In genomic region chr11:117678740-117679139, GRCm38 (mm10) we compare ENCODE assay signal across 8 mouse cellular contexts.
DNase-seq lines count a peak whose midpoint lies in the region.

No protein-coding gene starts in this region.

- peak; percentile 34 to 39 for DNase-seq in cerebellum, adult 18-20 months
- DNase-seq in cerebellum, adult 8-10 months: no peak
- peak; percentile 45 to 48 for DNase-seq in kidney, postnatal 36 days
- no peak for DNase-seq in kidney, adult 8-10 months
- peak; percentile 11 for DNase-seq in urinary bladder, postnatal 14 days (ENCODE audit: low spot score)
- DNase-seq in urinary bladder, adult 18-20 months (ENCODE audit: low spot score in 2 of 2): no peak
- DNase-seq in thymus, postnatal 4 days: peak; percentile 46
- DNase-seq in frontal cortex, postnatal 36 days (ENCODE audit: low spot score in 2 of 2): no peak

Comparison
In these comparisons a context has a peak if more than half of its experiments do, and no peak if none do; other contexts are left out.
1. DNase-seq: peak in cerebellum, adult 18-20 months (2 of 2), kidney, postnatal 36 days (2 of 2), urinary bladder, postnatal 14 days (single experiment) and thymus, postnatal 4 days (single experiment); none in cerebellum, adult 8-10 months (single experiment), kidney, adult 8-10 months (0 of 2), urinary bladder, adult 18-20 months (0 of 2) and frontal cortex, postnatal 36 days (0 of 2).